Mouse (Mus musculus) myocyte (in vitro differentiated cells): ENCODE data around the gene Il15ra.

Experiments
- CEBPB ChIP-seq: IDR thresholded peaks from 2 replicates; pipeline ENCODE4 v1.6.1; 2011; ENCODE audit warnings: mild to moderate bottlenecking, moderate library complexity; ENCODE audit not compliant: poor library complexity, insufficient read depth, severe bottlenecking
- E2F4 ChIP-seq: IDR thresholded peaks from one replicate; pipeline ENCODE4 v1.6.1; 2011; ENCODE audit warnings: mild to moderate bottlenecking, control low read depth, moderate library complexity; ENCODE audit not compliant: insufficient read depth
- MAX ChIP-seq: IDR thresholded peaks from one replicate; pipeline ENCODE4 v1.6.1; 2011; ENCODE audit warnings: low read depth, mild to moderate bottlenecking, control low read depth
- MYOG ChIP-seq, 3 experiments: IDR thresholded peaks; one replicate each; pipeline ENCODE4 v1.6.1; 2011; ENCODE audit warnings: control low read depth in 2 of 3, low read depth in 2 of 3, mild to moderate bottlenecking in 2 of 3; ENCODE audit not compliant: insufficient read length in 2 of 3, control insufficient read depth in 1 of 3, insufficient read depth in 1 of 3
- POLR2A ChIP-seq: IDR thresholded peaks from one replicate; pipeline ENCODE4 v1.6.1; 2011; ENCODE audit warnings: low read depth, mild to moderate bottlenecking, control low read depth, moderate library complexity; ENCODE audit not compliant: insufficient read length
- REST ChIP-seq: IDR thresholded peaks from one replicate; pipeline ENCODE4 v1.6.1; 2011; ENCODE audit warnings: mild to moderate bottlenecking, control low read depth, moderate library complexity; ENCODE audit not compliant: insufficient read depth, insufficient read length
- TCF12 ChIP-seq: IDR thresholded peaks from one replicate; pipeline ENCODE4 v1.6.1; 2011; ENCODE audit warnings: mild to moderate bottlenecking, control low read depth; ENCODE audit not compliant: poor library complexity, insufficient read depth, severe bottlenecking
- USF1 ChIP-seq: IDR thresholded peaks from one replicate; pipeline ENCODE4 v1.6.1; 2011; ENCODE audit warnings: low read depth, mild to moderate bottlenecking, control low read depth, moderate library complexity

DNA sequence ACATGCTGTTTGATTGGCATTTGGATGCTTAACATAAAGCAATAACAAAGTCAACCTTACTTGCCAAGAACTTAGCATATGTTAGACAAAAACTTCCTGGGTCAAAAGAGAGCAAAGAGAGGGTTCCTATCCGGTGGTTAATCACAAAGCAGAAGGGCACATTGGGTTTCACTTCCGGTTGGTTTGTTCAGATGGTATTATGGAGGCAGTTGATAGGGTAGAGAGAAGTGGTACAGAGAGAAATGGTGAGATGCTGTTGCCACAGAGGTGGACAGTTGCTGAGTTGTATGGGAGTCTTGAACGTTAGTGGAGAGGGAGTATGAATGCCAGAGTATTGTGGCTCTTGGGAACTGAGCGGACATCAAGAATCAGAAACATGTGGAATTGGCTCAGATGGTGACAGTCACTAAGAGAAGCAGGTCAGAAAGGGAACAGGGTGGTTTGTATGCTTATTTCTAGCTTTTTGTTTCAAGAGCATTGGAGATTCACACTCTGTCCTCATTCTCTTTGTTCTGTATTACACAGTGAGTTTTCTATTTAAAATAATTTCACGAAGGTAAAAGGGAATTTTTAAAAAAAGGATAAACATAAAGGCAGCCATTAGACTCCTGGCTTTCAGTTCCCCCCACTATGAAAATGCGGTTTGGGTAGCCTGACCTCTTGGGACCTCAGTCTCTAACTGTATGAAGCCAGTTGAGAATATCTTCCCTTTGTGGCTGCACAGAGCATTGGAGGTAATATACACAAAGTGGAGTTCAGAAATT is 42.8 kb upstream of the Il15ra start:
- TF ChIP-seq TCF12 (no peak), USF1 (no peak), MYOG (IDR thresholded peaks at IDR 0.05; ENCODE audit: control insufficient read depth in 1 of 3, insufficient read depth in 1 of 3, insufficient read length in 2 of 3, low read depth in 2 of 3) (no peak), CEBPB (no peak), MAX (no peak), POLR2A (no peak), E2F4 (no peak), REST (no peak)
